Mouse (Mus musculus): ENCODE results near the gene Trmt10a. TPM values are rescaled to one million over a fixed set of nuclear protein-coding genes. Genes with fewer than 3 reads are reported as not detected.
A peak's percentile ranks its signal among the peaks of the same experiment; 100 is the strongest.

Trmt10a gene
- total RNA-seq, 1 experiment = 16.2 TPM

DNA sequence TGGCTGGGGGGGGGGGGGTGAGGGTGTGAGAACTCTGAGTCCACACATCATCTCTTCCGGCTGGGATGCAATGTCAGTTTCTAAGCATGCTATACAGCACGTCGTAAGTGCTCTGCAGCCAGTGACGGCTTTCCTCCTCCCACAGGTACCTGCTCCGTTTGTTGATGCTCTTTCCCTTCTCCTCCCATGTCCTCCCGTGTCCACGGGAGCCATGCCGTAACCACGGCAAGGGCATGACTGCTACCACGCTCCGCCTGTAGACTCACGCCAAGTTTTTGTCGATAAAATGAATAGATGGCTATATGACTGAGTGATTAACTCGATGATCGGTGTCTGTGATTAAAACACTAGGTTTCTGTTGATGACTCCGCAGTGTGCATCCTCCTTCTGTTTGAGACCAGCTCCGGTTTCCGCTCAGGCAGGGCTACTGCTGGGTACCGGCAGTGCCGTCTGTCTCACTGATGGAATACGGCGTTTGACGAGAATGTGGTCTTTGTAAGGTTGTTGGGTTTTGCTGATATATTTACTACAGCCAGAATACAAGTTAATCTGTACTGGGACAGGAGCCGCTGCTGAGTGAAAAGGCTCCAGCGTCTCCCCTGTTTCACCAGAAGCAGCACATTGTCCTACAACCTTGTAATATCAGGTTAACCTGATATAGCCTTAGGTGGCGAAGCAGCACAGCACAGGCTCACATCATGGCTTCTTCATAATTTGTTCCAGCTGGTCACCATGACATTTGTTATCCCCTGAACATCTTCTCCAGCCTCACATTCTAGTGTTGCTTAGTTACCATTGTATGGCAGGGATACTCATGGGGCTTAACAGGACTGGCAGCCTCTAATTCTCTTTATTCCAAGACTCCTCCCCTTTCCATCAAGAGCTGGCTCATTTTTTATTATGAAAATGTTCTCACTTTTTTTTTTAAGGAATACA lies 43.0 kb downstream of the Trmt10a start:
- no peak overlapping the region for H3K9ac ChIP-seq (ENCODE audit: insufficient read depth, low read depth, low read length, poor library complexity, severe bottlenecking)
- TF ChIP-seq HCFC1 (IDR thresholded peaks at IDR 0.05; ENCODE audit: borderline replicate concordance, insufficient read depth, low read length) = no peak
- no peak for TF ChIP-seq CHD2 (IDR thresholded peaks at IDR 0.05; ENCODE audit: low read depth, low read length)
- TF ChIP-seq MAFK (IDR thresholded peaks at IDR 0.05; ENCODE audit: insufficient read depth, low read depth, low read length) = no peak
- TF ChIP-seq ZC3H11A (IDR thresholded peaks at IDR 0.05; ENCODE audit: borderline replicate concordance, low read depth, low read length) = no peak
- no peak for TF ChIP-seq ZNF384 (IDR thresholded peaks at IDR 0.05; ENCODE audit: low read depth, low read length)
- no peaks in the 10 kb centered on the region for H3K4me1 ChIP-seq (ENCODE audit: control insufficient read depth in 2 of 2, insufficient read depth in 2 of 2, low read length in 2 of 2, poor library complexity in 1 of 2)
- no peaks in the 10 kb centered on the region for H3K36me3 ChIP-seq (ENCODE audit: control insufficient read depth, insufficient read depth, low read length, poor library complexity, severe bottlenecking)
- no peak overlapping the region for H3K27ac ChIP-seq (ENCODE audit: insufficient read depth, low read depth, low read length, poor library complexity, severe bottlenecking)
- no peak overlapping the region for H3K4me3 ChIP-seq (ENCODE audit: insufficient read depth in 1 of 2, low read depth in 1 of 2, low read length in 2 of 2, poor library complexity in 1 of 2, severe bottlenecking in 1 of 2)
- DNase-seq (ENCODE audit: low read depth, low spot score) = no peak
- H3K9me3 ChIP-seq (ENCODE audit: control insufficient read depth, insufficient read depth, low read depth, low read length) = no peaks in the 10 kb centered on the region
- in situ Hi-C loops (cut with MboI; ENCODE audit: low sequenced_read_pairs in 2 of 2, unreplicated experiment in 2 of 2) = no loop called here

DNA sequence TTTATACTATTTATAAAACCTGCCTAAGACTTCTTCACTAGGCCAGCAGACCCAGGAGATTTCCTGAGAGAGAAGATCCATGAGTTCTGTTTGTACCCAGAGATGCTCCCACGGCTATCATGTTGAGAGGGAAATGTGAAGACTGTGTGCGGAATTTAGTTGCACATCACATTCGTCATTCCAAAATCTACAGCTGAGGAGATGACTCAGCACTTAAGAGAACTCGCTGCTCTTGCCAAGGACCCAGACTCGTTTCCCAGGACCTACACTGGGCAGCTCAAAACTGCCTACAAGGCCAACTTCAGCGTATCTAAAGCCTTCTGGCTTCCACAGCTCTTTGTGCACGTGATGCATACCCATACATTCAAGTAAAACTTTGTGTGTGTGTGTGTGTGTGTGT lies 49.0 kb downstream of the Trmt10a start:
- DNase-seq (ENCODE audit: low read depth, low spot score) = no peak
- Histone ChIP-seq H3K4me3 (ENCODE audit: insufficient read depth in 1 of 2, low read depth in 1 of 2, low read length in 2 of 2, poor library complexity in 1 of 2, severe bottlenecking in 1 of 2) (no peak overlapping the region), H3K9me3 (ENCODE audit: control insufficient read depth, insufficient read depth, low read depth, low read length) (no peaks in the 10 kb centered on the region), H3K27ac (ENCODE audit: insufficient read depth, low read depth, low read length, poor library complexity, severe bottlenecking) (no peak overlapping the region), H3K9ac (ENCODE audit: insufficient read depth, low read depth, low read length, poor library complexity, severe bottlenecking) (no peak overlapping the region), H3K36me3 (ENCODE audit: control insufficient read depth, insufficient read depth, low read length, poor library complexity, severe bottlenecking) (no peaks in the 10 kb centered on the region), H3K4me1 (ENCODE audit: control insufficient read depth in 2 of 2, insufficient read depth in 2 of 2, low read length in 2 of 2, poor library complexity in 1 of 2) (peaks cover 0 to 3% of the 10 kb centered on the region in 2 experiments; a peak in 1 of 4 replicates)
- peak; percentile 54; the same call in 1 of the 2 replicates for TF ChIP-seq MAFK (IDR thresholded peaks at IDR 0.05; ENCODE audit: insufficient read depth, low read depth, low read length)
- no peak for TF ChIP-seq ZNF384 (IDR thresholded peaks at IDR 0.05; ENCODE audit: low read depth, low read length)
- TF ChIP-seq HCFC1 (IDR thresholded peaks at IDR 0.05; ENCODE audit: borderline replicate concordance, insufficient read depth, low read length) = no peak
- in situ Hi-C loops (cut with MboI; ENCODE audit: low sequenced_read_pairs in 2 of 2, unreplicated experiment in 2 of 2) = loop anchor here in 1 of 2 experiments (10.0 kb wide), 1 partner anchor 243 kb away; no protein-coding TSS in a partner anchor

DNA sequence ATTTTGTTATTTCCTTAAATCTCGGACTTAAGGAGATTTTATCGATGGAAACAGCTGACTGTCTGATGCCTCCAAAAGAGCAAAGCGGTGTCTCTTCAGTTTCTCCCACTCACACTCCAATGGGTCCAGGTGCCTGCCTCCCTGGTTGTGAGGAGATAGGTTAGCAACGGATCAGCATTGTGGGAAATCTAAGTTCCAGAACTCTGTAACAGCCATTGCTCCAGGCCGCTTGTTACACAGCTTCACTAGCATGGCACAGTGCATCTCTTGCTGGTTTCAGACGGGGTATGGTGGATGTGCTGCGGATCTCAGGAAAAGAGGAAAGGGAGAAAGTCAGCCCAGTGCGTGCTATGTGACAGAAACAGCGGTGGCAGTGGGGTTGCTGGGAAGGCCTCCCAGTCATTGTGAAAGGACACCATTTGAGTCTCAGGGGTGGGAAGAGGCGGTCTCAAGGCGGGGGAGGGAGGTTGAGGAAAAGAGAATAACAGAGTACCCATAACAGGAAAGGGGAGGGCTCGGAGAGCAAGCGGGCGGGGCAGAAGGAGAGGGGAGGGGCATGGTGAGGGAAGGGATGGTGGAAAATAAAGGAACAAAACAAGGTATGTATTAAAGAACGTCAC lies 50.5 kb downstream of the Trmt10a start, which contains the start of gene 4930579F01Rik:
4930579F01Rik (minus strand) TSS at position 143 of the 620 bp plus-strand sequence.
- no peaks in the 10 kb centered on the region for H3K9me3 ChIP-seq (ENCODE audit: control insufficient read depth, insufficient read depth, low read depth, low read length)
- TF ChIP-seq CHD2 (IDR thresholded peaks at IDR 0.05; ENCODE audit: low read depth, low read length) (no peak), ZNF384 (IDR thresholded peaks at IDR 0.05; ENCODE audit: low read depth, low read length) (no peak), MAFK (IDR thresholded peaks at IDR 0.05; ENCODE audit: insufficient read depth, low read depth, low read length) (no peak), HCFC1 (IDR thresholded peaks at IDR 0.05; ENCODE audit: borderline replicate concordance, insufficient read depth, low read length) (no peak), ZC3H11A (IDR thresholded peaks at IDR 0.05; ENCODE audit: borderline replicate concordance, low read depth, low read length) (no peak)
- H3K36me3 ChIP-seq (ENCODE audit: control insufficient read depth, insufficient read depth, low read length, poor library complexity, severe bottlenecking) = no peaks in the 10 kb centered on the region
- no peak within 1 kb of the TSS for H3K27ac ChIP-seq (ENCODE audit: insufficient read depth, low read depth, low read length, poor library complexity, severe bottlenecking)
- peak within 1 kb of the TSS in 1 of 2 experiments; percentile 30; a peak in 2 of 4 replicates for H3K4me3 ChIP-seq (ENCODE audit: insufficient read depth in 1 of 2, low read depth in 1 of 2, low read length in 2 of 2, poor library complexity in 1 of 2, severe bottlenecking in 1 of 2)
- DNase-seq (ENCODE audit: low read depth, low spot score) = no peak
- no peak within 1 kb of the TSS for H3K9ac ChIP-seq (ENCODE audit: insufficient read depth, low read depth, low read length, poor library complexity, severe bottlenecking)
- in situ Hi-C loops (cut with MboI; ENCODE audit: low sequenced_read_pairs in 2 of 2, unreplicated experiment in 2 of 2) = loop anchor here in 1 of 2 experiments (10.0 kb wide), 1 partner anchor 241 kb away; no protein-coding TSS in a partner anchor
- peaks cover 0 to 3% of the 10 kb centered on the region in 2 experiments; a peak in 1 of 4 replicates for H3K4me1 ChIP-seq (ENCODE audit: control insufficient read depth in 2 of 2, insufficient read depth in 2 of 2, low read length in 2 of 2, poor library complexity in 1 of 2)

DNA sequence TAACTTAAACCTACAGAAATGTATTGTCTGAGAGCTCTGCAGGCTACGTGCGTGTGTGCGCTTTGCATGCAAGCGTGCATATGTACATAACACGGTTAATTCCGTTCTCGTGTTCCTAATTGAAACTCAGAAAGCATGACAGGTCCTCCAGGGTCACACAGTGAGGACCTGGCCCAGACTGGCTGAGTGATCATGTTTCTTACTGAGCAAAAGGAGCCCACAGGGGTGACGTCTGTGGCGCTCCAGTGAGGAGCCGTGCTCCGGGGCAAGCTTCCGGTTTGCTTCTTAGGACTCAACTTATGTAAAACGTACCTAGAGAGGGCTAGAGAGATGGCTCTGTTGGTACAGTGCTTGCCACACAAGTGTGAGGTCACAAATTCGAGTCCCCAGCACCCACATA lies 53.8 kb downstream of the Trmt10a start:
- peaks cover 0 to 3% of the 10 kb centered on the region in 2 experiments; a peak in 1 of 4 replicates for H3K4me1 ChIP-seq (ENCODE audit: control insufficient read depth in 2 of 2, insufficient read depth in 2 of 2, low read length in 2 of 2, poor library complexity in 1 of 2)
- H3K4me3 ChIP-seq (ENCODE audit: insufficient read depth in 1 of 2, low read depth in 1 of 2, low read length in 2 of 2, poor library complexity in 1 of 2, severe bottlenecking in 1 of 2) = no peak overlapping the region
- TF ChIP-seq HCFC1 (IDR thresholded peaks at IDR 0.05; ENCODE audit: borderline replicate concordance, insufficient read depth, low read length) (no peak), MAFK (IDR thresholded peaks at IDR 0.05; ENCODE audit: insufficient read depth, low read depth, low read length) (no peak), CHD2 (IDR thresholded peaks at IDR 0.05; ENCODE audit: low read depth, low read length) (no peak), ZNF384 (IDR thresholded peaks at IDR 0.05; ENCODE audit: low read depth, low read length) (no peak), ZC3H11A (IDR thresholded peaks at IDR 0.05; ENCODE audit: borderline replicate concordance, low read depth, low read length) (no peak)
- no peak overlapping the region for H3K9ac ChIP-seq (ENCODE audit: insufficient read depth, low read depth, low read length, poor library complexity, severe bottlenecking)
- H3K36me3 ChIP-seq (ENCODE audit: control insufficient read depth, insufficient read depth, low read length, poor library complexity, severe bottlenecking) = no peaks in the 10 kb centered on the region
- no peak for DNase-seq (ENCODE audit: low read depth, low spot score)
- no peaks in the 10 kb centered on the region for H3K9me3 ChIP-seq (ENCODE audit: control insufficient read depth, insufficient read depth, low read depth, low read length)
- in situ Hi-C loops (cut with MboI; ENCODE audit: low sequenced_read_pairs in 2 of 2, unreplicated experiment in 2 of 2) = loop anchor here in 1 of 2 experiments (10.0 kb wide), 1 partner anchor 238 kb away; no protein-coding TSS in a partner anchor
- H3K27ac ChIP-seq (ENCODE audit: insufficient read depth, low read depth, low read length, poor library complexity, severe bottlenecking) = no peak overlapping the region
